Mouse (Mus musculus) spleen, embryonic (tissue): ENCODE measurements around the gene Gm10053.
"Not testable (repeated sequence)": the region's sequence is repeated elsewhere in the genome, so short reads cannot be mapped to it uniquely, and the experiment has no call there.

Experiments used
- CTCF ChIA-PET: fragments of 350-600 bp; sonication (Branson Sonifier 250); formaldehyde crosslinking; loops from one replicate; lab custom pipeline; 2022; lab: Charles Lee

Gm10053 gene

DNA sequence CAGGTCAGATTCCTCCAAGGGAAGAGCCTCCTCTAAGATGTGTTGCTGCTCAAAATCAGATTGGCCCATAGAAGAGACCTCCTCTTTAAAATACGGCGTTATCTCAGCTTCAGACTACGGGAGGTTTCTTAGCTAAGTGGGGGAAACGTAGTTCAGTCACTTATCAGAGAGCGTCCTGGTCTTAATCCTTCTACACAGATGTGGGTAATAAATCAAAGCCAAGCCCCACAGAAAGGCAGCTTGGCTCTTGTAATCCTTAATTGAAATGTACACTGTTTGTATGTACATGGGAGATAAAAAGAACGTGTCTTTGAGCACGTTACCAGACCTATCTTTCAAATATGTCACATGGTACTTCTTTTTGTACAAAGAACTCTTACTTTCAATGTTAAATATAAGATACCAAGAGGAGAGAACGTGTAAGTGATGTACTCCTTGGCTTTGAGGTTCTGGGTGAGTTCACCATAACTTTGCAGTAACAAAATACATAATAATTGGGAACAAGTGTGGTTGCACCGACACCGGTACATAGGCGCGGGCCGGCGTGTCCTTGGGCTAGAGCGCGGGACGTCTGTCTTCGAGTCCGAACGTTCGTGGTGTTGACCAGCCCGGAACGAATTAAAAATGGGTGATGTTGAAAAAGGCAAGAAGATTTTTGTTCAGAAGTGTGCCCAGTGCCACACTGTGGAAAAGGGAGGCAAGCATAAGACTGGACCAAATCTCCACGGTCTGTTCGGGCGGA, at the start of gene Gm10053:
Gene Gm10053, plus strand, starts transcription at position 558 of the 742 bp plus-strand sequence.
- CTCF ChIA-PET = not testable (repeated sequence)

GRCm38 (mm10) chr19:24842080-24842479, 33.4 kb upstream of the Gm10053 start:
- CTCF ChIA-PET = no interaction called here

DNA sequence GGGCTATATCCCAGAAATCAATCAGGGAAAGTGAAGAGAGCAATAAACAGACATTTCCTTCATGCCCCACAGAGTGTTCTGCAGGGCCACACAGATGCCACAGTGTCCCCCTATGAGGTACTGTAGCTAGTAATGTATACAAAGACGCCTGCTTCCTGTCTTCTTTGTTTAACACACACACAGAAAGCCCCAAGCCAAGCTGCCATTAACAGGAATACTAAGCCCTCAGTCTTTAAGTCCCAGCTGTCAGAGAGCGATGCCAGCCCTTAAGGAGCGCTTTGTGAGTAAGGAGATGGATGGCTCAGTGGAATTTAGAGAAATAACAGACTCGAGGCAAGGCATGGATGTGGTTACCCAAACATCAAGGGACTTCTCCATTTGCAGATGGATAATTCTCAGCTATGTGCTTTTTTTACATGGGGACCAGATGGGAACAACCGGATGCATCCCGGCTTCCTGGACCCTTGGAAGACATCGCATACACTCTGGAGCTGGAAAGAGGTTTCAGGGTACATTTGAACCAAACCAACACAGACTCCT, 30.4 kb upstream of the Gm10053 start:
- CTCF ChIA-PET = interaction anchor here (0.6 kb wide), 1 partner anchor 31 kb away, joined by 4 read pairs; no protein-coding TSS in a partner anchor

DNA sequence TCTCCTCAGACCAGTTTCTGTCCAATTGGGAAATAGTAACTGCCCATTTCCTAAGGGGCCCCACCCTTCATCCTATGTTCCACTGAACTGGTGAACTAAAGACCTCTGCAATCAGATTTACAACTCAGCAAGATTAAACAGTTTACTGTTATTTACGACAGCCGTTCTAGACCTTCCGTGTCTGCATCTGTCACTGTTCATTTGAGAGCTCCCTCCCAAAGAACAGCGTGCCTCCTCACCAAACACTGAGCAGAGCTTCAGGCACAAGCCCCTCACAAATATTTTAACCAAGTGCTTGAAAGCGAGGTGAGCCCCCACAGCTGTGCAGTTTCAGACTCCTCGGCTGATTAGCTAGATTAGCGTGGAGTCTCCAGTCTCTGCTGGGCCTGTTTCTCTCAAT, 27.1 kb upstream of the Gm10053 start:
- CTCF ChIA-PET = no interaction called here

- CTCF ChIA-PET = no interaction called here
Measured at GRCm38 (mm10) chr19:24848844-24849243, 26.6 kb upstream of the Gm10053 start.

- CTCF ChIA-PET = no interaction called here
Measured at GRCm38 (mm10) chr19:24851456-24852315, 23.8 kb upstream of the Gm10053 start.

GRCm38 (mm10) chr19:24861276-24861611, 14.2 kb upstream of the Gm10053 start:
- CTCF ChIA-PET = no interaction called here

GRCm38 (mm10) chr19:24861612-24862451, 13.7 kb upstream of the Gm10053 start, which contains the start of gene Pgm5:
Gene Pgm5 (minus strand): TSS chr19:24861855.
- CTCF ChIA-PET = no interaction called here

- CTCF ChIA-PET = no interaction called here
Measured at GRCm38 (mm10) chr19:24865436-24865835, 10.1 kb upstream of the Gm10053 start.

- CTCF ChIA-PET = interaction anchor here (0.7 to 1.0 kb wide), 4 partner anchors 13 to 318 kb away, joined by 3 to 4 read pairs (median 3); no protein-coding TSS in a partner anchor
Measured at GRCm38 (mm10) chr19:24871037-24871635, 4.3 kb upstream of the Gm10053 start.

GRCm38 (mm10) chr19:24873873-24874272, 1.6 kb upstream of the Gm10053 start:
- CTCF ChIA-PET = no interaction called here

GRCm38 (mm10) chr19:24881237-24881636, 5.8 kb downstream of the Gm10053 start:
- CTCF ChIA-PET = no interaction called here

- CTCF ChIA-PET = interaction anchor here (0.6 kb wide), 1 partner anchor 1383 kb away, joined by 12 read pairs; no protein-coding TSS in a partner anchor
Measured at GRCm38 (mm10) chr19:24885504-24885903, 10.0 kb downstream of the Gm10053 start.

DNA sequence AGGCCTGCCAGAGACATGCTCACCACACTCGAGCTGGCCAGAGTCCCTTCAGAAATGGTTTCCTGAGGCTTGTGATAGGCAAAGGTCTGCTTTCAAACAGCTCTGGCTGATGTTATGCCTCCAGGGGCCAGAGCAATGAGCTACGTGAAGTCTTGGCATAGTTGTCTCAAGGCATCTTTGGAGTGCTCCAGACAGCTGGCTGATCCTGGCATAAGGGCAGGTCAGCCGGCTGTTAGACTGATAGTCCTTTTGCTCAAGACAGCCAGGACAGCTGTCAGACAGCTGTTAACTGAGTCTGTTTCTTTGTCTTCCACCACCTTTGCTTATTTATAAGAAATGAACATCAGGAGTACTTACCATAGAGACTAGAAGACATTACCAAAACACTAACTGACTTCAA, 11.4 kb downstream of the Gm10053 start:
- CTCF ChIA-PET = no interaction called here

DNA sequence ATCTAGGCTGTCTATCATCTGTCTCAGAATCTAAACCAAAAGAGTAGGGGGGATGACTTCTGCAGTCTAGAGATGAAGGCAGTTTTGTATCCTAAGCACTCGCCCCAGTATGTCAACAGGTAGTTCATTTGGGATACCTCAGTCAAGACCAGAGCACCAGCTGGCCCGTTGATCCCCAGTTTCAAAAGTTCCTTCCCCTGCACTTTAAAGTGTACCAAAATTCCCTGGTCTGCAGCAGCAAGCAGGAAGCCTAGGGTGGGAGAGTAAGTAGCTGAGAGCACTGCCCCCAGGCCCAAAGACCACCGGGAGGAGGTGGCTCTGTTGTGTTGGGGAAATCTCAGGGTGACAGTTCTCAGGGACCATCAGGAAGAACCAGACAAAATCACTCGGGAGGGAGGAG, 21.1 kb downstream of the Gm10053 start:
- CTCF ChIA-PET = interaction anchor here (0.7 to 0.8 kb wide), 2 partner anchors 32 to 183 kb away, joined by 9 to 12 read pairs; no protein-coding TSS in a partner anchor

GRCm38 (mm10) chr19:24897006-24897895, 21.8 kb downstream of the Gm10053 start:
- CTCF ChIA-PET = interaction anchor here (0.5 to 0.8 kb wide), 3 partner anchors 32 to 182 kb away, joined by 3 to 12 read pairs (median 9); no protein-coding TSS in a partner anchor

DNA sequence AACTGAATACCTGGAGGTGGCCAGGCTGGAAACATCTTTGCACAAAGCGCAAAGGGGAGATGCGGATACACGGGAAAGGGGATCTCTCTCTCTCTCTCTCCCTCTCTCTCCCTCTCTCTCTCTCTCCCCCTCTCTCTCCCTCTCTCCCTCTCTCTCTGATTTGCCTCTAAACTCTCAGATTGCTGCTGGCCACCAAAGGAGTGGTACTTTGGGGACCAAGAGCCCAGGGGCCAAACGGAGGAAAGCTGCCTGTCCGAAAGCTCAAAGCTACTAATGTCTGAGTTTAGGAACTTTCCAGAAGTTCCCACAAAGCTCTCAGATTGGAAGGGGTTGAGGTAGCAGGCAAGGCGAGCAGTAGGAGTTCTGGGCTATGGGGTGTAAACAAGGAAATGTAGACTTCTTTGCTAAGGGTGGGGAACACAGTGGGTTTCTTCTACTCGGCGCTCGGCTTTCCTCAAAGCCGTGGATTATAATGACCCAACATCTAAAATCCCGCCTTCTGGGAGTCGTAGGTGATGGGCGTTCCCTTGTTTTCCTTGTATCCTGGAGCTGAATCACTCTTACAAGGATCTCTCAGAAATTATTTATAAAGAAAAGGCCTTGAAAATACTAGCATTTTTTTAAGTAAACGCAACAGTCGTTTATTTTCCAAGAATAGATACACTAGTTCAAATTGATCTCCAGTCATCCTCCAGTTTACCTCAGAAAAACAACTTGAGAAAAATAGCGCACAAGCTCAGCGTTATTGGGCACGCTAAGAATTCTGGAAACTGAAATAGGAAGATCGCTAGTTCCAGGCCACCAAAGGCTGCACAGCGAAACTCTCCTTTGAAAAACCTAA, 22.6 kb downstream of the Gm10053 start:
- CTCF ChIA-PET = interaction anchor here (0.5 kb wide), 1 partner anchor 80 kb away, joined by 3 read pairs; no protein-coding TSS in a partner anchor

DNA sequence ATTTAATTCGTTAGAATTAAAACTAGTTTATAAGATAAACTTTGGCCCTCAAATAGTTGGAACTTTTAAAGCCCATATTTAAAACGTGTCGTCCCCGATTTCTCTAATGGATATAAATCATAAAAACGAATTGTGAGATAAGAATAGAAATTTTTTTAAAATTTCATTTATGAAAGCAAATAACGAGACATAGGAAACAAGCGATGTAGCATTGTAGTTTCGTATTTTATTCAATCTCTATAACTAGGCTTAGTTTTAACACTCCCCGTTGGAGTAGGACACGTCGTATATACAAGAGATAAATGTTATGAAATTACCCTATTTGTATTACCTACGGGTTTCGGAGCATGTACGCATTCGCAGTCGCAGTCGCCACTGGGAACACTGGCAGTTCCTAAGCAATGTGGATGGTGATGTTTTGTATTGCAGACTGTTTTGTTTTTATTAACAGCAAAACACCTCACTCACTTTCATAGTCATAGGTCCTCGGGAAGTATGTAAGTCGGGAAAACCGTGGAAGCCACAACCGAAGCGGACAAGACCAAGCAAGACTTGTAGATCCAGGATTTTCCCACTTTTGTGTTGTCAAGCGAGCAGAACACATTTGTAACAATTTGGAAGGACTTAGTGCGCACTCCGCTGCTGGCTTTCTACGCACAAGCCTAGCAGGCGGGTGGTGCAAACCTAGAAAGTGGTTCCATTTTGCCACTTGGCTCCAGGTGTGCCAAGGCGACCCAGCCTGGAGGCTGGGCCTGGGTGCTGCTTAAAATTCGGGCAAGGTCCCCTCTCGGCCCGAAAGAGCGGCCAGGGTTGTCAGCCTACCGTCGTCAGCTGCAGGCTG, 23.5 kb downstream of the Gm10053 start:
- CTCF ChIA-PET = no interaction called here
